Mouse (Mus musculus) inflammation-experienced regulatory T-cells, adult 6 months (primary cell): ENCODE measurements around the gene Igdcc4. TPM values are rescaled to one million over a fixed set of nuclear protein-coding genes. Genes with fewer than 3 reads are reported as not detected.
A peak's percentile ranks its signal among the peaks of the same experiment; 100 is the strongest.
"Not testable (repeated sequence)": the region's sequence is repeated elsewhere in the genome, so short reads cannot be mapped to it uniquely, and the experiment has no call there.

Source experiments
- ATAC-seq: one replicate; pipeline ENCODE4 v1.8.0; 2017
- polyA plus RNA-seq, 3 experiments: library from polyadenylated mRNA; unstranded; fragments of 100-300 nt; shearing (Covaris generic); gene quantifications; one replicate each; pipeline ENCODE4 v1.2.1; 2017

Igdcc4 gene
- under 1 TPM in 2 of 3 experiments, not detected in 1; 0.24 to 0.28 TPM for polyA plus RNA-seq

GRCm38 (mm10) chr9:65100991-65101685 is at the start of gene Igdcc4:
Gene Igdcc4, plus strand, starts transcription at chr9:65101486.
- ATAC-seq = no peak

- no peak for ATAC-seq
These were observed 37.0 kb upstream of the Igdcc4 start for GRCm38 (mm10) chr9:65064251-65064650.

- ATAC-seq = no peak
These were observed 30.7 kb upstream of the Igdcc4 start for GRCm38 (mm10) chr9:65070587-65070986.

- no peak for ATAC-seq
These were observed 27.7 kb upstream of the Igdcc4 start for GRCm38 (mm10) chr9:65073555-65073954.

GRCm38 (mm10) chr9:65074251-65074650 is 27.0 kb upstream of the Igdcc4 start:
- ATAC-seq = no peak

GRCm38 (mm10) chr9:65074855-65075493 is 26.3 kb upstream of the Igdcc4 start:
- ATAC-seq = no peak

- ATAC-seq = no peak
These were observed 23.8 kb upstream of the Igdcc4 start for GRCm38 (mm10) chr9:65077536-65077935.

- not testable (repeated sequence) for ATAC-seq
These were observed 21.1 kb upstream of the Igdcc4 start for GRCm38 (mm10) chr9:65080141-65080540.

GRCm38 (mm10) chr9:65083075-65083765 is 18.1 kb upstream of the Igdcc4 start:
- peak; percentile 53 for ATAC-seq

GRCm38 (mm10) chr9:65084198-65084807 is 17.0 kb upstream of the Igdcc4 start:
- peak; percentile 67 for ATAC-seq

- no peak for ATAC-seq
These were observed 16.0 kb upstream of the Igdcc4 start for GRCm38 (mm10) chr9:65085270-65085669.

- ATAC-seq = no peak
These were observed 14.5 kb upstream of the Igdcc4 start for GRCm38 (mm10) chr9:65086801-65087200.

- ATAC-seq = peak; percentile 60
These were observed 13.8 kb upstream of the Igdcc4 start for GRCm38 (mm10) chr9:65087490-65087889.

- no peak for ATAC-seq
These were observed 7.0 kb upstream of the Igdcc4 start for GRCm38 (mm10) chr9:65094237-65094636.

GRCm38 (mm10) chr9:65101686-65102376 is 545 bp downstream of the Igdcc4 start:
- no peak for ATAC-seq

GRCm38 (mm10) chr9:65102377-65103172 is 1.3 kb downstream of the Igdcc4 start:
- ATAC-seq = no peak

- no peak for ATAC-seq
These were observed 2.0 kb downstream of the Igdcc4 start for GRCm38 (mm10) chr9:65103173-65103752.

GRCm38 (mm10) chr9:65106821-65107220 is 5.5 kb downstream of the Igdcc4 start:
- ATAC-seq = no peak

GRCm38 (mm10) chr9:65107893-65108292 is 6.6 kb downstream of the Igdcc4 start:
- ATAC-seq = no peak

GRCm38 (mm10) chr9:65109132-65110072 is 8.1 kb downstream of the Igdcc4 start:
- ATAC-seq = no peak
